Mouse (Mus musculus): ENCODE results near the gene Diaph2. TPM values are rescaled to one million over a fixed set of nuclear protein-coding genes. Genes with fewer than 3 reads are reported as not detected.

Gene Diaph2
- polyA plus RNA-seq, 1 experiment = not detected

DNA sequence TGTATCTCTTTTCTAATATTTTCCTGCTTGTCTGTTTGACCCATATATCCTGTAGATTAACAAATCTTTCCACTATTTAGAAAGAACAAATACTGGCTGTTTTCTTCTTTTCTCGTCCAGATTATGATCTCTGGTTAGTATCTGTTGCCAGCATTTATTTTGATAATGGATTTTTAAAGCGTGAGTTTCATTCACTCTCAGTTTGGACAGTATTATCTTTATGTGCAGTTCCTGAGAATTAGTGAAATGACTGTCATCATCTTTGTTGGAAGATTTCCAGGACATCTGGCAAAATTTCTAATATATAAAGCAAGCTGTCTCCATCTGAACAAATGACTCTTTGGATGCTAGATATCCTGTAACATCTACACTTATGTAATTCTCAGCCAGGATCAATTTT, 455.7 kb downstream of the Diaph2 start:
- Histone ChIP-seq H3K4me3 (ENCODE audit: insufficient read depth, low read depth, low read length) (no peak overlapping the region), H3K27ac (ENCODE audit: insufficient read depth, low read depth, low read length) (no peak overlapping the region), H3K4me1 (ENCODE audit: control insufficient read depth, insufficient read depth, low read length) (no peaks in the 10 kb centered on the region)
- 58% methylated on average over 2 of the region's 2 CpGs for WGBS
- no peak for TF ChIP-seq CTCF (IDR thresholded peaks at IDR 0.05; ENCODE audit: insufficient read depth, low read depth, low read length)
- TF ChIP-seq POLR2A (IDR thresholded peaks at IDR 0.05; ENCODE audit: insufficient read depth, low read depth, low read length) = no peak

DNA sequence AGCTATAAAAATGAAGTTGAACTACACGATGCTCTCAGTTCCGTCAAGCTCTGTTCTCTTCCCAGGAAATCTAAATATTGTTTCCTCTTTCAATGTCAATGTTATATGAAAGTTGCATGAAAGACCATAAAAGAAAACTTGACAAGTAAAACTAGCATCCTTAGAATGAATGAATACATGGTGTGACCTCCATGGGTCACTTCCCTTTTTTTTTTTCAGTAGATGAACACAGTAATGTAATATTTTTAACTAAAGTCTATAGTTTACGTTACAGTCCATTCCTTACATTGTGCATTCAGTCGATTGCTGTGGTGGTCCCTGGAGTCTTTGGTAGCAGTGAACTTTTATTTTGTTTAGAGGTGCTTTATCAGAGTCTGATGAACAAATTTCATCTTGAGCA, 462.7 kb downstream of the Diaph2 start:
- TF ChIP-seq POLR2A (IDR thresholded peaks at IDR 0.05; ENCODE audit: insufficient read depth, low read depth, low read length) = no peak
- TF ChIP-seq CTCF (IDR thresholded peaks at IDR 0.05; ENCODE audit: insufficient read depth, low read depth, low read length) = no peak
- Histone ChIP-seq H3K4me1 (ENCODE audit: control insufficient read depth, insufficient read depth, low read length) (no peaks in the 10 kb centered on the region), H3K4me3 (ENCODE audit: insufficient read depth, low read depth, low read length) (no peak overlapping the region), H3K27ac (ENCODE audit: insufficient read depth, low read depth, low read length) (no peak overlapping the region)
- WGBS = 96% methylated on average over 4 of the region's 4 CpGs

DNA sequence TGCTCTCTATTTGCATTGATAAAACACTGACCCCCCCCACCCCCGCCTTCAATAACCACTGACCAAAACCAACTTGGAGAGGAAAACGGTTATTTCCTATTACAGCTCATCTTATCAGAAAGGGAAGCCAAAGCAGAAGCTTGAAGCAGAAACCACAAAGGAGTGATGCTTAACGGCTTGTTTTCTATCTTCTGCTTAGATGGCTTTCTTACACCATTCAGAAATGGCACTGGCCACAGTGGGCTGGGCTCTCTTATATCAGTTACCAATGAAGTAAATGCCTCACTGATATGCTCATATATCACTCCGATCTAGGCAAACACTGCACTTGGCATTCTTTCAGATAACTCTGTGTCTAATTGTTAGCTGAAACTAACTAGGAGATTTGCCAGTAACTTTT, 463.2 kb downstream of the Diaph2 start:
- Histone ChIP-seq H3K4me1 (ENCODE audit: control insufficient read depth, insufficient read depth, low read length) (no peaks in the 10 kb centered on the region), H3K27ac (ENCODE audit: insufficient read depth, low read depth, low read length) (no peak overlapping the region), H3K4me3 (ENCODE audit: insufficient read depth, low read depth, low read length) (no peak overlapping the region)
- WGBS = 76% methylated on average over 4 of the region's 4 CpGs
- no peak for TF ChIP-seq POLR2A (IDR thresholded peaks at IDR 0.05; ENCODE audit: insufficient read depth, low read depth, low read length)
- no peak for TF ChIP-seq CTCF (IDR thresholded peaks at IDR 0.05; ENCODE audit: insufficient read depth, low read depth, low read length)

DNA sequence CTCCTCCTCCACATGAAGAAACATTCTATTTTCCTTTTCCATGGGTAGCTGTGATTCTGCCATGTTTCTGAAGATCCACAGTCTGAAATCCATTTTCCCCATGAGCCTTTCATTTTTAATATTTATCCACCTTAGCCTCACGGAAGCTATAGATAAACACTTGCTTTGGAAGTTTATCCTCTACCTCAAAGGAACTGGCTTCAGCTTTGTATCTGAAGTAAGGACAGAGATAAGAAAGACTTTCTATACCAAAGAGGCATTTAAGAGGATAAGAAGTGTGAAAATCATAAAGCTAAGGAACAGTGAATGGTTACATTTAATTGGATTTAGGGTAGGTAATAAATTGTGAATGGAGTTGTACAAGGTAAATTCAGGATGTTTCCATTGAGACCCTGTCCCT, 480.5 kb downstream of the Diaph2 start:
- TF ChIP-seq POLR2A (IDR thresholded peaks at IDR 0.05; ENCODE audit: insufficient read depth, low read depth, low read length) (no peak), CTCF (IDR thresholded peaks at IDR 0.05; ENCODE audit: insufficient read depth, low read depth, low read length) (no peak)
- H3K27ac ChIP-seq (ENCODE audit: insufficient read depth, low read depth, low read length) = no peak overlapping the region
- H3K4me3 ChIP-seq (ENCODE audit: insufficient read depth, low read depth, low read length) = no peak overlapping the region
- H3K4me1 ChIP-seq (ENCODE audit: control insufficient read depth, insufficient read depth, low read length) = no peaks in the 10 kb centered on the region
- 100% methylated on average over 1 of the region's 1 CpGs for WGBS

DNA sequence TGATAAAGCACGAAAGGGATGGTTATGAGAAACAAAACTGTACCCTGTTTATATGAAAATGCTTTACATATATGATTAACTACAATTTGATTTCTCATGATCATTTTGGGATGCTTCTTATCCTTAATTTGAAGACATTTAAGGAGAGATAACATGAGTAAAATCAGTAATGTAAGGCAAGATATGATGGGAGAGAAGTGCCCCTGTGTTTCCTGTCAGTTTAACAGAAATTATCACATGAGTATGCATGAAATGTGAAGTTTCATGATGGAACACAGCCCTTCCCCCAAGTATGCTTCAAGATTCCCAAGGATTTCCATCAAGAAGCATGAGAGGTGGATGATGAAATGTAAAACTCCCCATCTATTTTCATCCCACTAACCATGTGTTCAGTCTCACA, 485.6 kb downstream of the Diaph2 start:
- no peak overlapping the region for H3K27ac ChIP-seq (ENCODE audit: insufficient read depth, low read depth, low read length)
- H3K4me3 ChIP-seq (ENCODE audit: insufficient read depth, low read depth, low read length) = no peak overlapping the region
- WGBS = 62% methylated on average over 1 of the region's 1 CpGs
- TF ChIP-seq POLR2A (IDR thresholded peaks at IDR 0.05; ENCODE audit: insufficient read depth, low read depth, low read length) (no peak), CTCF (IDR thresholded peaks at IDR 0.05; ENCODE audit: insufficient read depth, low read depth, low read length) (no peak)
- 0 out of 2 replicates have a peak, but pooled peaks cover 2% of the 10 kb centered on the region for H3K4me1 ChIP-seq (ENCODE audit: control insufficient read depth, insufficient read depth, low read length)

DNA sequence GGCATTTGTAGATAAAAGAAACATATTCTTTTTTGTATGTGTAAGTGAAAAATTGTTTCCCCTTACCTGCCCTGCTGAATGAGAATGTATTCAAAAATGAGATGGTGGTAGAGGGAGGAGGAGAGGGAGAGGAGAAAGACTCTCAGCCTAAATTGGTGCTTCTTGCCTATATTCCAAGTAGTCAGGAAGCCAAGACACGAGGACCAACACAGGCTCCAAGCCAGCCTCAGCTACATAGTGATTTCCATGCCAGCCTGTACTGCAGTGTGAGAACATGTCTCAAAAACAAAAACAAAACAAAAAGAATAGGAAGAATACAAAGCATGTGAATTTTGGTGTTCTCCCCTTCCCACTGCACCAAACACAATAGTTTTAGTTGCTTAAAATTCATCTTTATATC, 497.1 kb downstream of the Diaph2 start:
- no peak overlapping the region for H3K4me3 ChIP-seq (ENCODE audit: insufficient read depth, low read depth, low read length)
- no peaks in the 10 kb centered on the region for H3K4me1 ChIP-seq (ENCODE audit: control insufficient read depth, insufficient read depth, low read length)
- TF ChIP-seq CTCF (IDR thresholded peaks at IDR 0.05; ENCODE audit: insufficient read depth, low read depth, low read length) (no peak), POLR2A (IDR thresholded peaks at IDR 0.05; ENCODE audit: insufficient read depth, low read depth, low read length) (no peak)
- no peak overlapping the region for H3K27ac ChIP-seq (ENCODE audit: insufficient read depth, low read depth, low read length)
- whole genome bisulfite sequencing = 42% methylated on average over 1 of the region's 1 CpGs

DNA sequence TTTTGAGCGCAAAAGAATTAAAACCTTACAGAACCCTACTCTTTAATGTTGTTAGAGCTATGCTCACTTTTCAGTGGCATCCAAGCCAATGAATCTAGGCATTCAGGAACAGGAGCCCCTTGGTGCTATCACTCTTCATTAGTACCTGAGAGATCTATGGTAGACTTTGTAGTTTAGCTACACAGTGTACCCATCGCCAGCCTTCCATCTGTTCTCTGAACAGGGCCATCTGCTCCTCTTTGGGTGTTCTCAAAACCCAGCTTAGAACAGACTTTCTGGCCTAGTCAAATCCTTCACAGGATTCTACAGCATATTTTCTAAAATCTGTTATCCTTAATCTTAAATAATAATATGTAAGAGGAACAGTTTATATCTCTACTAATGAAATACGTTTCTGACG, 504.1 kb downstream of the Diaph2 start:
- H3K27ac ChIP-seq (ENCODE audit: insufficient read depth, low read depth, low read length) = no peak overlapping the region

DNA sequence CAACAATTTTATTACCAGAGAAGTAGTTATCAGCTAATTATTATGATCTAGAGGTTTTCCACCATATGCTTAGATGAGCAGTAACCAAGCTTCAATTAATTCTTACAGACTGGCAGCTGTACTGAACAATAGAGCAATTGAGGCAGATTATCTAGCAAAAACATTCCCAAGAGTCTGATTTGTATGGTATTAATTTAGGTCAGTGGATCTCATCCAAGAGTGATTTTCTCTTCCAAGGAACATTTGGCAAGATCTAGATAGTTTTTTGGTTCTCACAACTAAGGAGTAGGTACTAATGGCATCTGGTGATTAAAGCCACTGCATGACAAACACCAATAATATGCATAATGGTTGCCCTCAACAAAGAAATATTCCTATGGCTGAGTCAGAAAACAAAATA, 516.2 kb downstream of the Diaph2 start:
- TF ChIP-seq CTCF (IDR thresholded peaks at IDR 0.05; ENCODE audit: insufficient read depth, low read depth, low read length) (no peak), POLR2A (IDR thresholded peaks at IDR 0.05; ENCODE audit: insufficient read depth, low read depth, low read length) (no peak)
- no peak overlapping the region for H3K27ac ChIP-seq (ENCODE audit: insufficient read depth, low read depth, low read length)
- no peak overlapping the region for H3K4me3 ChIP-seq (ENCODE audit: insufficient read depth, low read depth, low read length)
- no peaks in the 10 kb centered on the region for H3K4me1 ChIP-seq (ENCODE audit: control insufficient read depth, insufficient read depth, low read length)

More for the DNA sequence above, 504.1 kb downstream of the Diaph2 start:
- TF ChIP-seq CTCF (IDR thresholded peaks at IDR 0.05; ENCODE audit: insufficient read depth, low read depth, low read length) (no peak), POLR2A (IDR thresholded peaks at IDR 0.05; ENCODE audit: insufficient read depth, low read depth, low read length) (no peak)
- WGBS = 96% methylated on average over 4 of the region's 4 CpGs
- Histone ChIP-seq H3K4me3 (ENCODE audit: insufficient read depth, low read depth, low read length) (no peak overlapping the region), H3K4me1 (ENCODE audit: control insufficient read depth, insufficient read depth, low read length) (no peaks in the 10 kb centered on the region)

DNA sequence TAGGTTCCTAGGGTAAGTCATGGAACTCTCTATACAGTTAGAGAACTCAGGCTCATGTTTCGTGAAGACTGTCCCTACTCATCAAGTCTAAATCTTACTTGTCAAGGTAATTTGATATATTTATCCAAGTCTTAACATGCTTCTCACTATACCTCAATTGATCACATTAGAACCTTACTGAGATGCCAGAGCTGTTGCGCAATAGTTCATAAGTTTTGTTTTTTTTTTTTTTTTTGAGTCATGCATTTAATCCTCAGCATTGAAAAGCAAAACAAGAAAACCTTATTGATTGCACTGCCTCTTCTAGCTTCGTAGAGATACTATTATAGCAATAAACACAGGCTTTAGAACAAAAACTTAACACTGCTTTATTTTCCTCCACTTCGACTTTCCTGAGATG, 529.6 kb downstream of the Diaph2 start:
- Histone ChIP-seq H3K4me3 (ENCODE audit: insufficient read depth, low read depth, low read length) (no peak overlapping the region), H3K4me1 (ENCODE audit: control insufficient read depth, insufficient read depth, low read length) (no peaks in the 10 kb centered on the region), H3K27ac (ENCODE audit: insufficient read depth, low read depth, low read length) (no peak overlapping the region)
- TF ChIP-seq CTCF (IDR thresholded peaks at IDR 0.05; ENCODE audit: insufficient read depth, low read depth, low read length) (no peak), POLR2A (IDR thresholded peaks at IDR 0.05; ENCODE audit: insufficient read depth, low read depth, low read length) (no peak)
- WGBS = 89% methylated on average over 4 of the region's 4 CpGs

DNA sequence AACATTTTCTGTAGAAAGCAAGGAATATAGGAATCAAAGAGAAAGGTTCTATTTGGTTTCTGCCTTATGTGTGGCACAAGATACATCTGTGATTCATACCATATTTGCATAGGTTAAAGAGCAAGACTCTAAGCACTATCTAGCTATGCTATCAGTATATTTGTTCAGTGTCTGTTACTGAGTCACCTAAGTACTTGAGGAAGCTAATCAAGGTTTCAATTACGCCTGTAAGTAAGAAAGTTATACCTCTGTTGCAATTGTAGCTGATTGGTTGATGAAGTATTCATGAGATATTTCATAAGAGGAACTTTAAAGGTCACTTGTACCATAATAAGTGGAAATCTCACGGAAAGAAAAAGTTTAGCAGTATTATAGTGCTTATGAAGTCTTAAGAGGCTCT, 531.9 kb downstream of the Diaph2 start:
- 93% methylated on average over 2 of the region's 2 CpGs for WGBS
- Histone ChIP-seq H3K27ac (ENCODE audit: insufficient read depth, low read depth, low read length) (no peak overlapping the region), H3K4me3 (ENCODE audit: insufficient read depth, low read depth, low read length) (no peak overlapping the region), H3K4me1 (ENCODE audit: control insufficient read depth, insufficient read depth, low read length) (no peaks in the 10 kb centered on the region)
- TF ChIP-seq CTCF (IDR thresholded peaks at IDR 0.05; ENCODE audit: insufficient read depth, low read depth, low read length) (no peak), POLR2A (IDR thresholded peaks at IDR 0.05; ENCODE audit: insufficient read depth, low read depth, low read length) (no peak)
